Mouse (Mus musculus) gastrocnemius, postnatal 36 days (tissue): ENCODE data around the gene Scg3. TPM values are rescaled to one million over a fixed set of nuclear protein-coding genes. Genes with fewer than 3 reads are reported as not detected.

Experiments
- total RNA-seq, 2 experiments: library from RNA; stranded (reverse); gene quantifications; 2 replicates each; pipeline ENCODE4 v1.2.3; 2021

Scg3 gene
- total RNA-seq, 2 experiments from 2014 or later, result 1.3 TPM

Other genes with a start within 250 kb of the Scg3 start
- 10 to 100 TPM; 15.2 to 16.7 TPM for gene Leo1, start 242.5 kb downstream of the Scg3 start, total RNA-seq
- 10 to 100 TPM; 16.2 to 22.0 TPM for gene Tmod3, start 124.4 kb downstream of the Scg3 start, total RNA-seq
- gene Tmod2, start 72.7 kb downstream of the Scg3 start, total RNA-seq, result 1 to 10 TPM; 5.0 to 5.4 TPM
- gene Lysmd2, start 58.3 kb downstream of the Scg3 start, total RNA-seq, result 1 to 10 TPM; 5.3 to 5.8 TPM
- gene Bmp5, start 91.3 kb upstream of the Scg3 start, total RNA-seq, result 1 to 10 TPM; 1.4 to 1.7 TPM